Mouse (Mus musculus) bone marrow macrophage, adult 2 months (primary cell): Measurements from ENCODE around the gene Rassf5.

Experiments
- CTCF ChIP-seq: IDR thresholded peaks from 2 replicates; pipeline ENCODE4 v1.5.1; 2012; ENCODE audit warnings: low read depth, mild to moderate bottlenecking, low read length, moderate library complexity
- POLR2A ChIP-seq: IDR thresholded peaks from 2 replicates; pipeline ENCODE4 v1.6.1; 2012; ENCODE audit warnings: mild to moderate bottlenecking, low read depth, low read length, borderline replicate concordance

DNA sequence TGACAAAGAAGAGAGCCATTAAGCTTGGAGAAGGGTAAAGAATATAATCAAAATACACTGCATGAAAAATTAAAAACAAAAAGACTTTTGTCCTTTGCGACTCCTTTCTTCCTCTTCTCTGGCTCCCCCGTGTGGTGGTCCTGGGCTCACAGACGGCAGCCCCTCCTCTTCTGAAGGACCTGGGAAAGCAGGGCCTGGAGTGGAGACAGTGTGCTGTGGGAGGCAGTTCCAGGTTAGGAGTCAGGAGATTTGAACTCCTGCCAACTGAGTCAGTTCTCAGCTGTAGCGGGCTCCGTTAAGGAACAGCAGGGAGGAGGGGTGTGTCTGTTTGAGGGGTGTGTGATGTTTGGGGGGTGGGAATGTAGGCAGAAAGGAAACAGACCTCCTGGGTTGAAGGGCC lies 37.5 kb downstream of the Rassf5 start:
- TF ChIP-seq CTCF, result peak; percentile 58
- TF ChIP-seq POLR2A, result no peak
